Mouse (Mus musculus) brain, embryonic 14.5 days (tissue): Measurements from ENCODE around the gene Tmcc2. TPM values are rescaled to one million over a fixed set of nuclear protein-coding genes. Genes with fewer than 3 reads are reported as not detected.
A peak's percentile ranks its signal among the peaks of the same experiment; 100 is the strongest.

ENCODE experiments used
- DNase-seq: peaks from one replicate; pipeline ENCODE4 v3.0.0-alpha.2; 2011; ENCODE audit warnings: low read depth
- CTCF ChIP-seq: fragments of 200-500 bp; IDR thresholded peaks from 2 replicates; pipeline ENCODE4 v1.5.1; 2012; ENCODE audit warnings: inconsistent platforms, mild to moderate bottlenecking, moderate library complexity, borderline replicate concordance; ENCODE audit not compliant: insufficient read depth, insufficient read length; ENCODE audit errors: extremely low read depth
- POLR2A ChIP-seq: fragments of 200-500 bp; IDR thresholded peaks from 2 replicates; pipeline ENCODE4 v1.6.1; 2012; ENCODE audit warnings: mild to moderate bottlenecking, inconsistent platforms, borderline replicate concordance; ENCODE audit not compliant: poor library complexity, insufficient read depth, insufficient read length, severe bottlenecking; ENCODE audit errors: extremely low read depth
- polyA plus RNA-seq: library from polyadenylated mRNA; depleted of rRNA; stranded (reverse); fragments of >200 nt; gene quantifications from 2 replicates; pipeline ENCODE4 v1.2.3, GENCODE M21; 2012

Gene Tmcc2
- polyA plus RNA-seq, 1 experiment = 74.0 TPM

GRCm38 (mm10) chr1:132374873-132375244 is 16.2 kb downstream of the Tmcc2 start:
- TF ChIP-seq CTCF = no peak
- no peak for TF ChIP-seq POLR2A
- DNase-seq = no peak

GRCm38 (mm10) chr1:132374140-132374872 is 16.8 kb downstream of the Tmcc2 start:
- peak; percentile 93 for DNase-seq
- TF ChIP-seq POLR2A = no peak
- no peak for TF ChIP-seq CTCF

GRCm38 (mm10) chr1:132372896-132373534 is 18.1 kb downstream of the Tmcc2 start:
- DNase-seq = no peak
- TF ChIP-seq POLR2A (no peak), CTCF (no peak)

GRCm38 (mm10) chr1:132372354-132372753 is 18.7 kb downstream of the Tmcc2 start:
- TF ChIP-seq POLR2A = no peak
- TF ChIP-seq CTCF = no peak; the same call in 1 of the 2 replicates

GRCm38 (mm10) chr1:132371298-132372081 is 19.6 kb downstream of the Tmcc2 start:
- TF ChIP-seq CTCF = no peak
- no peak for TF ChIP-seq POLR2A
- DNase-seq = no peak

More at GRCm38 (mm10) chr1:132372354-132372753, 18.7 kb downstream of the Tmcc2 start:
- peak; percentile 72 for DNase-seq

GRCm38 (mm10) chr1:132370681-132371173 is 20.4 kb downstream of the Tmcc2 start:
- DNase-seq = no peak
- TF ChIP-seq CTCF (no peak), POLR2A (no peak)

GRCm38 (mm10) chr1:132367692-132368506 is 23.2 kb downstream of the Tmcc2 start:
- peak; percentile 92 for DNase-seq
- TF ChIP-seq CTCF = peak; percentile 94
- TF ChIP-seq POLR2A = no peak

GRCm38 (mm10) chr1:132366937-132367336 is 24.1 kb downstream of the Tmcc2 start:
- DNase-seq = no peak
- TF ChIP-seq CTCF = no peak
- no peak for TF ChIP-seq POLR2A

GRCm38 (mm10) chr1:132366235-132366634 is 24.8 kb downstream of the Tmcc2 start:
- DNase-seq = no peak
- TF ChIP-seq POLR2A = no peak

GRCm38 (mm10) chr1:132365645-132366044 is 25.4 kb downstream of the Tmcc2 start:
- no peak for TF ChIP-seq CTCF
- no peak for TF ChIP-seq POLR2A
- no peak for DNase-seq

GRCm38 (mm10) chr1:132364896-132365557 is 26.1 kb downstream of the Tmcc2 start:
- no peak for DNase-seq

More at GRCm38 (mm10) chr1:132364896-132365557, 26.1 kb downstream of the Tmcc2 start:
- TF ChIP-seq POLR2A (no peak), CTCF (no peak)
